Mouse (Mus musculus) megakaryocyte-erythroid progenitor cell, adult 5 weeks (primary cell): ENCODE results near the gene Foxp2. TPM values are rescaled to one million over a fixed set of nuclear protein-coding genes. Genes with fewer than 3 reads are reported as not detected.

Source experiments
- polyA plus RNA-seq: library from polyadenylated mRNA; stranded (reverse); fragments of >175 nt; gene quantifications from 2 replicates; pipeline ENCODE4 v1.2.3, GENCODE M21; 2012

The Foxp2 gene
- 0.15 TPM in 1 of 2 replicates, not detected in the other for polyA plus RNA-seq

DNA sequence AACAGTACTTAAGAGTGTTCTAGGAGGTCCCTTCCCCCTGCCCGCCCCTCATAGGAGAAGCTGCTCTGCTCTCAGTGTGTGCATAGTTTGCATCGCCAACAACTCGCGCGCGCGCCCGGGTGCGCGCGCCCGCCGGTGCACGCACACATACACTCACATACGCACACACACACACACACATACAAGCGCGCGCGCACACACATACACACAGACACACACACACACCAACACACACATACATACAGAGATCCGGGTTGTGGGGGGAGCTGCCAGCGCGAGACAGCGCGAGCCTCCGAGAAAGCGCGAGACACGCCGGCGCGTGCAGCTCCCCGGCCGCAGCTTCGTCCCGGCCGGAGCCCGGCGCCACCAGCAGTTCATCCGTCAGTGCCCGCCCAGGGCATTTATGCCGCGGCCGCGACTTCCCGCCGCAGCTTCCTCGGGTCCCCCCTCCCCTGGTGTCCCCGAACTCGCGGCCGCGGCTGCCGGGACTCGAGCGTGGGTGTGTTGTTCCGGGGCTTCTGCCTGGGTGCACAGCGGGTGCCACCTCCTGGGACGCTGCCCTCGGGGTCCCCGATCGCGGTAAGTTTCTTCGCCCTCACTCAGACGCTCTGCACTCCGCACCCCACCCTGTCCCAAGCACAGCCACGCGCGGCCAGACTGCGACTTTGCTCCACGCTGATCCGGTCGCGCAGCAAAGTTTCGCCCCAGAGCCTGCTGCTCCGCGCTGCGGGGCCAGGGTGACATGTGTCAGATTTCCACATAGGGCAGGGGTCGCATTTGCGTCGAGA lies at the start of gene Foxp2:
TSS of gene Foxp2 (plus strand) at position 167 of the 788 bp plus-strand sequence.

Other genes with a start within 250 kb of the Foxp2 start
- gene Ppp1r3a, start 146.1 kb upstream of the Foxp2 start, polyA plus RNA-seq, result not detected in 2 replicates